Mouse (Mus musculus): Measurements from ENCODE around the gene Ppp1r13b.

Ppp1r13b gene

GRCm38 (mm10) chr12:111794102-111794501 is 113.8 kb downstream of the Ppp1r13b start:
- DNase-seq (ENCODE audit: low spot score in 2 of 2), result no peak

GRCm38 (mm10) chr12:111791474-111792104 is 116.3 kb downstream of the Ppp1r13b start:
- DNase-seq (ENCODE audit: low spot score in 2 of 2), result no peak

- no peak for DNase-seq (ENCODE audit: low spot score in 2 of 2)
Observed at GRCm38 (mm10) chr12:111790631-111791030, 117.3 kb downstream of the Ppp1r13b start.

- DNase-seq (ENCODE audit: low spot score in 2 of 2), result no peak
Observed at GRCm38 (mm10) chr12:111790090-111790489, 117.8 kb downstream of the Ppp1r13b start.

- DNase-seq (ENCODE audit: low spot score in 2 of 2), result no peak
Observed at GRCm38 (mm10) chr12:111787015-111787414, 120.9 kb downstream of the Ppp1r13b start.

- DNase-seq (ENCODE audit: low spot score in 2 of 2), result no peak
Observed at GRCm38 (mm10) chr12:111785174-111785573, 122.7 kb downstream of the Ppp1r13b start.

- DNase-seq (ENCODE audit: low spot score in 2 of 2), result no peak
Observed at GRCm38 (mm10) chr12:111779544-111779943, 128.4 kb downstream of the Ppp1r13b start.

Measured in frontal cortex, postnatal 25 days (tissue).